Mouse (Mus musculus) spleen, postnatal 14 days (tissue): ENCODE measurements at regions not wholly inside any gene's neighbourhood (a gene's known extent, or its start where the extent isn't known, plus 50 kb on each side); places are given as distances from the start of the nearest gene placed in this dataset.

Experiments used
- DNase-seq, 2 experiments: peaks; one replicate each; pipeline ENCODE4 v3.0.0; 2021 to 2022; ENCODE audit warnings: low spot score in 2 of 2

DNA sequence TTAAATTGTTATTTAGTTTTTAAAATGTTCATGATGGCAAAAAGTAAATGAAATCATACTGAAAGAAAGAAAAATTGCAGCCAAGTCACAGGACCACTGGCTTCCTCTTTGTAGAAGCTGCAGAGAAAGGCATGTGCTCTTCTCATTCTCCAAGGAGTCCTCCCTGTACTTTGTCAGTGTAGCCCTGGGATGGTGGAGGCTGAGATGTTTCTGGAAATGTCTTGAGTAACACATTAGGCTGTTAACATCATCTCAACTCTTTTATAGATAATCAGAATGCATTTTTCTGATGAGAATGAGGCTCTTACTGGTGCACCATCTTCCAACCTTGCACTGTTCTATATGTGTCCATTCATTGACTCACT is 128.3 kb upstream of the Tle1 start:
- no peak for DNase-seq

DNA sequence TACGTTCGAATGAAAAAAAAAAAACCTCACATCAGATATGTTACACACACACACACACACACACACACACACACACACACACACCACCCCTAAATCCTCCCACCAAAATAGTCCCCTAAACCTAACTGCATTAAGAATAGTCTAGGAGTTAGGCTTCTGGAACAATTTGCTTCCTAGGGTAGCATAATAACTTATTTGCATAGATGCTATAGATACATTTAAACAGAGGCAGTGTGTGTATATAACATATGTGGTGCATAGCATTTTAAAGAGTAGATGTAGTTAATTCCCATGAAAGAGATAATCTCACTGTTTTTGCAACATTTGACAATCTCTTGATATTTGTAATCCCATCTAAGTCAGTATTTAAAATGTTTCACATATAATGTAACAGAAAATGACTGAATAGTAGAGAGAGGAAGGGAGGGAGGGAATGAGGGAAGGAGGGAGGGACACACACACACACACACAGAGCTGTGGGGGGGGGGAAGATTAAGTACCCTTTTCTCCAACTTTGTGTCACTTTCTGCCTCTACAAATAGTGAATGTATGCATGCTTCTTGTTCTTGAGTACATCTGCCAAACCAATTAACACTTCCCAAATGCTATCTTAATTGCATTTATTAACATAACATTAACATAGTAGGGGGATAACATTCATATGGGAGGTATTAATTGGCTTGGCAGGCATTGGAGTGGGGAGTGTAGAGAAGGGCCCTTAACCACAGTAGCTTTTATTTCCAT is 127.7 kb upstream of the Tle1 start:
- DNase-seq: no peak

DNA sequence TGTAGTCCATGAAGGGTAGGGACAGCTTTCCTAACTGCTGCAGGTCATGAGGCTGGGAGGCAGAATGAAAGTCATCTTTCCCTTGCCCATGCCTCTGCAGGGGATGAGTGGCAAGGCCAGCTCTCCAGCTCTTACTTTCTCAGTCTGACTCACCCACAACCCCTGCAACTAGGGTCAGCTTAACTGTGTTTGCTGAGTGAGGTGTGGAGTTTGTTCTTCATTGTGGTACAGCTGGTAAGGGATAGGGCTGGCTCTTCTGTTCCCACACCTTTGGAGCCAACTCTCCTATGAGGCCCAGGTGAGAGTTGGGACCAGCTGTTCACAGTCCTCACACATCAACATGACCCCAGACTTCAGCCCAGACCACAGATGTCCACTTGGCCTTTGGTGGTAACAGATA is 124.2 kb upstream of the Tle1 start:
- DNase-seq: no peak

DNA sequence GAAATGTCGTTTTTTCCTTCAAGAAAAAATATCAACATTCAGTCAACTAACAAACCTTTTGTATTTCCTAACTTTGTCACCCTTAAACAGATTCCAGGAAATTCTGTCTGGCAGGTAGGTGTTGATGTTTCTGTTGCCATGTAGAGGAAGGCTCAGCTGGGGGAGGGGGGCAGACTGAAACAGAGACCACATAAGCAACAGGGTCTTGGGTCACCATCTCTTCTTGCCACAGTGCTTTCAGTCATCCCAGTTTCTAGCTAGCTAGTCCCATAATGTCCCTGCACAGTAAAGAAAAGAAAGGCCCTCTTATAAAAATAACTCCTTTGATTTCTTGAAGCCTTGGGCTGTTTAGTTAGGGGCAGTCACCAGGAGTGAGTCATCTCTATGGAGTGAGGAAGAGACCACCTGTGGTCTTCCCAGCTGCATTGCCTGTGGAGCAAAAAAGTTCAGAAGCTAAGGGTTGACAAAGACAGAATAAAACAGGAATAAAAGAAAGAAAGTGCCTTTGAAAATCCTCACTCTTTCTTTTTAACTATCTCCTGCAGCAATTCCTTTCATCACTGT is 84.5 kb upstream of the Tle1 start:
- DNase-seq: no peak

DNA sequence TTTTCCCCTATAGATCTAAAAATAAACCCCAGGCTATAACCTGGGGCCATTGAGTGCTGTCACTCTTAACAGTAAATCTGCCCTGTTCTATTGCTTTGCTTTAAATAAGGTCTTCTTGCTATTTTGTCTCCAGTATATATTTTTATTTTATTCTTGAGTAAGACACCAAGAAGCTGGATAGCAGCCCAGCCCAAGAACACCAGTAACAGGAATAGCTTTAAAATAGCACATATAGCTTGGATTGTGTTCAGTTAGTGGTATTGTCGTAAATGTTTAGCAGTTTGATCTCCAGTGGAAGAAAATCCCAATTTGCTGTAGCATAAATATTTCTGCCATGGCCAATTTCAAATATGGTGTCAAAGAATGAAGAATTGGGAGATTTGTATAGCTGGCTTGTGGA is 49.8 kb upstream of the Tle1 start:
- no peak for DNase-seq
